Mouse (Mus musculus) yolk sac, embryonic 10.5 days (tissue): ENCODE measurements around the gene Serpinh1.
"Not testable (repeated sequence)": the region's sequence is repeated elsewhere in the genome, so short reads cannot be mapped to it uniquely, and the experiment has no call there.

Experiments
- DNase-seq: peaks from one replicate; pipeline ENCODE4 v3.0.0-alpha.2; 2017; ENCODE audit warnings: low spot score

The Serpinh1 gene

GRCm38 (mm10) chr7:99374325-99374724 lies 21.3 kb upstream of the Serpinh1 start:
- DNase-seq, result not testable (repeated sequence)

- DNase-seq, result no peak
Observed at GRCm38 (mm10) chr7:99366716-99367115, 13.7 kb upstream of the Serpinh1 start.

- DNase-seq, result peak; percentile 62
Observed at GRCm38 (mm10) chr7:99365069-99365468, 12.0 kb upstream of the Serpinh1 start.

GRCm38 (mm10) chr7:99362137-99362536 lies 9.1 kb upstream of the Serpinh1 start:
- no peak for DNase-seq

- DNase-seq, result no peak
Observed at GRCm38 (mm10) chr7:99360803-99361414, 7.9 kb upstream of the Serpinh1 start.

- DNase-seq, result peak; percentile 93
Observed at GRCm38 (mm10) chr7:99360021-99360802, 7.2 kb upstream of the Serpinh1 start.

- no peak for DNase-seq
Observed at GRCm38 (mm10) chr7:99358371-99358770, 5.3 kb upstream of the Serpinh1 start.

GRCm38 (mm10) chr7:99357201-99357600 lies 4.2 kb upstream of the Serpinh1 start:
- no peak for DNase-seq

- peak; percentile 54 for DNase-seq
Observed at GRCm38 (mm10) chr7:99356244-99356930, 3.3 kb upstream of the Serpinh1 start.

- DNase-seq, result peak; percentile 90
Observed at GRCm38 (mm10) chr7:99355731-99356131, 2.7 kb upstream of the Serpinh1 start.

- peak; percentile 73 for DNase-seq
Observed at GRCm38 (mm10) chr7:99351802-99352517, 1.1 kb downstream of the Serpinh1 start.

- DNase-seq, result peak; percentile 51
Observed at GRCm38 (mm10) chr7:99351104-99351801, 1.8 kb downstream of the Serpinh1 start.

GRCm38 (mm10) chr7:99349782-99350720 lies 3.0 kb downstream of the Serpinh1 start:
- no peak for DNase-seq

GRCm38 (mm10) chr7:99348883-99349282 lies 4.2 kb downstream of the Serpinh1 start:
- DNase-seq, result no peak

- no peak for DNase-seq
Observed at GRCm38 (mm10) chr7:99347268-99347667, 5.8 kb downstream of the Serpinh1 start.

- DNase-seq, result no peak
Observed at GRCm38 (mm10) chr7:99343577-99343976, 9.5 kb downstream of the Serpinh1 start.

- DNase-seq, result no peak
Observed at GRCm38 (mm10) chr7:99340736-99341135, 12.3 kb downstream of the Serpinh1 start.

GRCm38 (mm10) chr7:99332774-99333480 lies 20.1 kb downstream of the Serpinh1 start:
- peak; percentile 70 for DNase-seq

GRCm38 (mm10) chr7:99330012-99330411 lies 23.0 kb downstream of the Serpinh1 start:
- no peak for DNase-seq

GRCm38 (mm10) chr7:99328847-99329246 lies 24.2 kb downstream of the Serpinh1 start:
- no peak for DNase-seq
